Mouse (Mus musculus): ENCODE measurements around the gene Hoxa6.

- no peak for TF ChIP-seq CTCF (IDR thresholded peaks at IDR 0.05; ENCODE audit: control insufficient read depth, insufficient read depth, low read length)
- TF ChIP-seq POLR2A (IDR thresholded peaks at IDR 0.05; ENCODE audit: borderline replicate concordance, control insufficient read depth, low read depth, low read length) = no peak
These were observed 5.5 kb downstream of the Hoxa6 start for GRCm38 (mm10) chr6:52203121-52203370.
